Mouse (Mus musculus): ENCODE results near the gene Lonp1. TPM values are rescaled to one million over a fixed set of nuclear protein-coding genes. Genes with fewer than 3 reads are reported as not detected.
"Not testable (repeated sequence)": the region's sequence is repeated elsewhere in the genome, so short reads cannot be mapped to it uniquely, and the experiment has no call there.

Lonp1 gene
- total RNA-seq, 1 experiment from 2014 or later = 34.8 TPM

- ATAC-seq (replicated peaks; ENCODE audit: insufficient number of reproducible peaks, low FRiP score, low TSS enrichment, poor library complexity, severe bottlenecking) = not testable (repeated sequence)
Measured at GRCm38 (mm10) chr17:56629800-56630781, 3.4 kb upstream of the Lonp1 start.

- no peak for ATAC-seq (replicated peaks; ENCODE audit: insufficient number of reproducible peaks, low FRiP score, low TSS enrichment, poor library complexity, severe bottlenecking)
Measured at GRCm38 (mm10) chr17:56627530-56628277, 1.0 kb upstream of the Lonp1 start, which contains the start of gene Catsperd. Gene Catsperd (plus strand): TSS chr17:56628143.

DNA sequence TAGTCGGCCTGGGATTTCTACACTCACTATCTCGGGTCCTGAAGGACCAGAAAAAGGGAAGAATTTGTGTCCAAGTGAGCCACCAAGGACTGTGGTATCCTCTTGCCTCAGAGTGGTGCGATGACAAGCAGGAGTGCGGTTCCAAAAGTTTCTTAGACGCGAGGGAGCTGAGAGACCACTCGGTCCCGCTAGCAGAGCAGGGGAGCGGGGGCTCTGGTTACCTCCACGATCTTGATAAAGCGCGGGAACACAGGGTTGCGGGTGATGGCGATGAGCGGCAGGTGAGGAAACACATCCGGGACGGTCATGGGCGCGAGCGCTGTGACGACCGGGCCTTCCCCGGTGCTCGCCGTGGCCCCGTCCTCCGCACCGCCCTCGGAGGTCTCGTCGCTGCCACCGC lies 427 bp downstream of the Lonp1 start:
- no peak for ATAC-seq (replicated peaks; ENCODE audit: insufficient number of reproducible peaks, low FRiP score, low TSS enrichment, poor library complexity, severe bottlenecking)

- ATAC-seq (replicated peaks; ENCODE audit: insufficient number of reproducible peaks, low FRiP score, low TSS enrichment, poor library complexity, severe bottlenecking) = no peak
Measured at GRCm38 (mm10) chr17:56625495-56625894, 1.2 kb downstream of the Lonp1 start.

GRCm38 (mm10) chr17:56617628-56618027 lies 9.1 kb downstream of the Lonp1 start:
- ATAC-seq (replicated peaks; ENCODE audit: insufficient number of reproducible peaks, low FRiP score, low TSS enrichment, poor library complexity, severe bottlenecking) = no peak

DNA sequence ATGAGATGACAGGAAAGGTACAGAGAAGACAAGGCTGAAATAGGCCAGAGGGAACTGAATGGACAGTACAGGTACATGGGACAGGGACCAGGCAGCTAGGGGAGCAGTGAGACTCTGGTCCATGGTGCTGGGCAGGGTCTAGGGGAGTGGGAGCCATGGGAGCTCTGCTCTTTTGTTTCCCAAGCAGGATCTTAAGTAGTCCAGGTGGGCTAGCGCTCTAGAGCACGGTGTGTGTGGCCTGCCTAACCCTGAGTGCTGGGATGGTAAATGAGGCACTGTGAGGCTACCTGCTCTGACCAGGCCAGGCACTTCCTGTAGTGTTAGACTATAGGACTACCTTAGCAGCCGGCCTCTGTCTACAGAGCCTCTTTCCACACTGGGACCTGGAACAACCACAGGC lies 10.0 kb downstream of the Lonp1 start:
- no peak for ATAC-seq (replicated peaks; ENCODE audit: insufficient number of reproducible peaks, low FRiP score, low TSS enrichment, poor library complexity, severe bottlenecking)

DNA sequence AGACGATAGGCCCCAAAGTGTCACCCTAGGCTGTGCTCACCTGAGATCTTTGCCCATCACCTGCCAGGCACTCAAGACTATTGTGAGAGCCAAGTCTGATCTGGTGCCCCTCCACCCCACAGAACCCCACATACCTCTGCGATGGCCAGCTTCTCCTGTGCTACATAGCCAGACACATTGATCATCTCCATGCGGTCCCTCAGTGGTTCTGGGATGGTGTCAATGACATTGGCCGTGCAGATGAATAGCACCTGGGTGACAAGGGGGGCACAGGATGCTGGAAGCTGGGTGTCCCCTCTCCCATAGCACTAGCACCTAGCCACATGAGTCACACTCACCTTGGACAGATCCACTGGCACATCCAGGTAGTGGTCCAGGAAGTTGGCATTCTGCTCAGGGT lies 10.9 kb downstream of the Lonp1 start:
- no peak for ATAC-seq (replicated peaks; ENCODE audit: insufficient number of reproducible peaks, low FRiP score, low TSS enrichment, poor library complexity, severe bottlenecking)

- ATAC-seq (replicated peaks; ENCODE audit: insufficient number of reproducible peaks, low FRiP score, low TSS enrichment, poor library complexity, severe bottlenecking) = no peak
Measured at GRCm38 (mm10) chr17:56615136-56615784, 11.4 kb downstream of the Lonp1 start.

DNA sequence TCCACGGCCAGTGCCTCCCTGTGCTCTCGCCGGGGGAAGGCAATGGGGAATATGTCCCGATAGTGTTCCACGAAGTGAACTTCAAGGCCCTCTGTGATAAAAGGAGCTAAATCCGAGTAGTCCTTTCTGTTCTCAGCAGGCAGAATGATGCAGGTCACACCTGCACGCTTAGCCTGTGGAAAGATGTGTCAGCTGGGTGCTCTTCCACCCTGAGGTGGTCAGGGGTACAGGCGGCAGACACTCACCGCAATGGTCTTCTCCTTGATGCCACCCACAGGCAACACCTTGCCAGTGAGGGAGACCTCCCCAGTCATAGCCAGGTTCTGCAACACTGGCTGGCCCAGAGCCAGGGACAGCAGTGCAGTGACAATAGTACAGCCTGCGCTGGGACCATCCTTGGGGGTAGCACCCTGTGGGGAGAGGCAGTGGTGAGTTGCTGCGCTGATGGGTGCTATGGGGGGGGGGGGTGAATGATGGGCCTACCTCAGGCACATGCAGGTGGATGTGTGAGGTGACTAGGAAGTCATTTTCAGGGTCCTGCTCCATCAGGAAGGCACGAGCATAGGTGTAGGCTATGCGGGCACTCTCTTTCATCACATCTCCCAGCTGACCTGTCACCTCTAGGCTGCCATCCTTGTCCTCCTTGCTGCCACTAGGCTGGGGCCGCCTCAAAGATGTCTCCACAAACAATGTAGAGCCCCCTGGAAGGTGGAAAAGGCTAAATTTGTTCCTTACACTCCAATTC lies 12.1 kb downstream of the Lonp1 start:
- no peak for ATAC-seq (replicated peaks; ENCODE audit: insufficient number of reproducible peaks, low FRiP score, low TSS enrichment, poor library complexity, severe bottlenecking)

GRCm38 (mm10) chr17:56613893-56614292 lies 12.8 kb downstream of the Lonp1 start:
- not testable (repeated sequence) for ATAC-seq (replicated peaks; ENCODE audit: insufficient number of reproducible peaks, low FRiP score, low TSS enrichment, poor library complexity, severe bottlenecking)

- peak; percentile 75 for ATAC-seq (replicated peaks; ENCODE audit: insufficient number of reproducible peaks, low FRiP score, low TSS enrichment, poor library complexity, severe bottlenecking)
Measured at GRCm38 (mm10) chr17:56613236-56613844, 13.3 kb downstream of the Lonp1 start, which contains the start of gene Rpl36. Gene Rpl36 (plus strand): TSS chr17:56613416.

DNA sequence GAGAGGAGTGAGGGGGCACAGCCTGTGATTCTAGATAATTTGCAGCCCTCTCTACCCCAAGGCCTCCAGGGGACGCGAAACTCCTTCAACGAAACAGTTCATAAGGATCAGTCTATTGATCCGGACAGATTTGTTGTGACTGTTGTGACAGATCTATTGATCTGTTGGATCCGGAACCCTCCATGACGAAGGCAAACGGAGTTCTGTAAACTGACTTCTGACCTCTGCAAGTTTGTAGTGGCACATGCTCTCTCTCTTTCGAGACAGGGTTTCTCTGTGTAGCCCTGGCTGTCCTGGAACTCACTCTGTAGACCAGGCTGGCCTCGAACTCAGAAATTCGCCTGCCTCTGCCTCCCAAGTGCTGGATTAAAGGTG lies 14.1 kb downstream of the Lonp1 start:
- ATAC-seq (replicated peaks; ENCODE audit: insufficient number of reproducible peaks, low FRiP score, low TSS enrichment, poor library complexity, severe bottlenecking) = not testable (repeated sequence)

GRCm38 (mm10) chr17:56611861-56612564 lies 14.7 kb downstream of the Lonp1 start:
- no peak for ATAC-seq (replicated peaks; ENCODE audit: insufficient number of reproducible peaks, low FRiP score, low TSS enrichment, poor library complexity, severe bottlenecking)

DNA sequence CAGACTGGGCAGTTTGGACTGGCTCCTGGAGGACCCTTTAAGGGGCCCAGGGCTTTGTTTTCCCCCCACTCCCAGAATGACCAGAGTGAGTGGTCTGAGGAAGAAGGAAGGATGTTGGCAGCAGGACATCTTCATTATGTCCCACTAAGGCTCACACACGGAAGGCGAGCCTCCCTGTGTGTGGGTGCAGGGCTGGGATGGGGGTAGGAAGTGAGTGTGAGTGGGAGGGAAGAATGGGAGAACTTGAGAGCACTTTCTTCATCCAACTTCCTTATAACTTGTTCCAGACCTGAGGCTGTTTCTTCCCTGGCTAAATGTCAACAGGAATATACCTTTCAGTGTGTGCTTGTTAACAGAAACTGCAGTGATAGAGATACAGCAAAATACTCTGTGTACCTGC lies 15.4 kb downstream of the Lonp1 start:
- ATAC-seq (replicated peaks; ENCODE audit: insufficient number of reproducible peaks, low FRiP score, low TSS enrichment, poor library complexity, severe bottlenecking) = no peak

DNA sequence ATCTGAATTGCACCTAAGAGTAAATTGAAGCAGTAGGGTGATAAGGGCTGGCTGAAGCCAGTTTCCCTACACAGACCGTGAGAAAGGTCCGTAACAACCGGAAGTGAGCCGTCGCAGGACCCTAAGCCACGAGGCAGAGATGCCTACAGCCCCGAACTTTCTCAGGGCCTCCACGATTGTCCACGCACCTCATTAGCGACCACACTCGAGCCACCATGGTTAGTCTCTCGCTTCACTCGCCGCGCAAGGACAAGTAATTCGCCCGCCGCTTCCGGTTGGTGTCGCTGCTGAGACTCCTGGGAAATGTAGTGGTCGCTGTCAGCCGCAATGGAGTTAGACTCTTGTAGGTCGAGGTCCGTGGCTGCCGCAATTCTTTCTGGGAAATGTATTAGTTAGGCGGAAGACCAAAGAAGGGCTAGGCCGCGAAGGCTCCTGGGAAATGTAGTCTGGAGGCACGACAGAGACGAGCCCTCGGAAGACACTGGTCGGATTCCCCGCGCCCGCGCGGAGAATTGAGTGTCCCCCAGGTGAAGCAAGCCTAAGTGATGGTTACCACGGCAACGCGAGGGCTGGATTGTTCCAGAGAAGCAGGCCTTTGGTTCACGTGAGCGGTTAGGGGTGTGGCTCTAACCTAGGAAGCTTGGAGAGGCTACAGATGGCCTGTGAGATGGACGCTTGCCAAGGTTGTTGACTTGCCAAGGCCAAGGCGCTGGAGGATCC lies 17.1 kb downstream of the Lonp1 start, which contains the start of gene 2410015M20Rik:
Gene 2410015M20Rik, minus strand, starts transcription at position 320 of the 720 bp plus-strand sequence.
- peak; percentile 81 for ATAC-seq (replicated peaks; ENCODE audit: insufficient number of reproducible peaks, low FRiP score, low TSS enrichment, poor library complexity, severe bottlenecking)

- ATAC-seq (replicated peaks; ENCODE audit: insufficient number of reproducible peaks, low FRiP score, low TSS enrichment, poor library complexity, severe bottlenecking) = no peak
Measured at GRCm38 (mm10) chr17:56608699-56609098, 18.0 kb downstream of the Lonp1 start.
